Comparison of ENCODE assay signal across 8 mouse cellular contexts in the genomic region with DNA sequence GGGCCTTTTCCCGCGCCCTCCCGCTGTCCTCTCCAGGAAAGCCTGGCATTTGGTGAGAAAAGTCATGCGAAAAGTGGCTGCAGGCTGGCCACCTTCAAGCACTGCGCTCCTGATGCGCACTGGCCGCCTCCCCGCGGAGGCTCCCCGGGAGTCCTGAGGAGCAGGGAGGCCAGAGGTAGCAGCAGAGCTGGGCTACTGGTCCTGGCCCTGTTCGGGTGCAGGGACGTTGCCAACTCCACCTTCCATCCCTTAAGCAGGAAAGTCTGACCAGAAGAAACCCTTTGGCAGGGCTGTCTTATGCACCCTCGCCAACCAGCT. TPM values are rescaled to one million over a fixed set of nuclear protein-coding genes. Genes with fewer than 3 reads are reported as not detected.
DNase-seq lines count a peak whose midpoint lies in the region; ATAC-seq lines count a peak whose summit lies in the region.

No protein-coding gene starts in this region.

- DNase-seq in embryo, embryonic 10 days (ENCODE audit: low spot score), result peak; percentile 9
- no peak for DNase-seq in embryo, embryonic 9.5 days (ENCODE audit: extremely low spot score)
- DNase-seq in lung, adult 18-20 months, result no peak
- peak; percentile 31 for DNase-seq in midbrain, embryonic 14.5 days
- DNase-seq in c-Kit-positive CD71-positive TER-119-positive erythroid progenitor cells, embryonic 14.5 days (ENCODE audit: low spot score), result no peak
- DNase-seq in MN1 (ENCODE audit: low spot score), result no peak

- H3K27me3 ChIP-seq in lung, embryonic 16.5 days (ENCODE audit: control insufficient read depth, insufficient read depth, low read depth, low read length), result peaks cover 14% of the 10 kb centered on the region
- peaks cover 40% of the 10 kb centered on the region for H3K27me3 ChIP-seq in hindbrain, embryonic 12.5 days
- H3K27me3 ChIP-seq in midbrain, embryonic 14.5 days (ENCODE audit: control insufficient read depth, insufficient read depth, low read length), result peaks cover 9% of the 10 kb centered on the region

- H3K9ac ChIP-seq in lung, embryonic 16.5 days (ENCODE audit: low read length), result peak overlapping the region; percentile 61
- peak overlapping the region; percentile 61 for H3K9ac ChIP-seq in hindbrain, embryonic 12.5 days
- peak overlapping the region; percentile 60; the same call in 1 of the 2 replicates for H3K9ac ChIP-seq in midbrain, embryonic 14.5 days (replicated peaks; ENCODE audit: low read length)

- 4% methylated on average over 13 of the region's 13 CpGs for WGBS in lung, embryonic 16.5 days
- WGBS in hindbrain, embryonic 12.5 days, result 5% methylated on average over 13 of the region's 13 CpGs
- 6% methylated on average over 13 of the region's 13 CpGs for WGBS in midbrain, embryonic 14.5 days

- no peaks in the 10 kb centered on the region for H3K9me3 ChIP-seq in lung, embryonic 16.5 days (ENCODE audit: control insufficient read depth, low read length)
- no peaks in the 10 kb centered on the region for H3K9me3 ChIP-seq in hindbrain, embryonic 12.5 days (replicated peaks)
- no peaks in the 10 kb centered on the region for H3K9me3 ChIP-seq in midbrain, embryonic 14.5 days (ENCODE audit: control insufficient read depth, low read length)

- H3K27ac ChIP-seq in lung, embryonic 16.5 days (ENCODE audit: low read length), result no peak overlapping the region
- no peak overlapping the region for H3K27ac ChIP-seq in hindbrain, embryonic 12.5 days
- 0 out of 2 replicates have a peak overlapping the region, but pooled peaks have one; percentile 8 for H3K27ac ChIP-seq in midbrain, embryonic 14.5 days (replicated peaks; ENCODE audit: low read depth, low read length)

- H3K4me2 ChIP-seq in lung, embryonic 16.5 days (ENCODE audit: low read depth, low read length), result peak overlapping the region; percentile 82
- H3K4me2 ChIP-seq in hindbrain, embryonic 12.5 days (replicated peaks), result peak overlapping the region; percentile 79
- H3K4me2 ChIP-seq in midbrain, embryonic 14.5 days (ENCODE audit: low read length), result peak overlapping the region; percentile 87

- H3K36me3 ChIP-seq in lung, embryonic 16.5 days (ENCODE audit: control insufficient read depth, insufficient read depth, low read length), result no peaks in the 10 kb centered on the region
- no peaks in the 10 kb centered on the region for H3K36me3 ChIP-seq in hindbrain, embryonic 12.5 days
- no peaks in the 10 kb centered on the region for H3K36me3 ChIP-seq in midbrain, embryonic 14.5 days (ENCODE audit: control insufficient read depth, insufficient read depth, low read length)

- H3K4me3 ChIP-seq in lung, embryonic 16.5 days (ENCODE audit: low read length), result peak overlapping the region; percentile 54
- peak overlapping the region; percentile 46 for H3K4me3 ChIP-seq in hindbrain, embryonic 12.5 days
- H3K4me3 ChIP-seq in midbrain, embryonic 14.5 days (replicated peaks; ENCODE audit: low read depth, low read length), result peak overlapping the region; percentile 50

- ATAC-seq in lung, embryonic 16.5 days (ENCODE audit: low read depth), result no peak
- ATAC-seq in hindbrain, embryonic 12.5 days (ENCODE audit: low FRiP score), result no peak
- no peak for ATAC-seq in midbrain, embryonic 14.5 days (ENCODE audit: low FRiP score, low TSS enrichment)

- H3K4me1 ChIP-seq in lung, embryonic 16.5 days (replicated peaks; ENCODE audit: control insufficient read depth, insufficient read depth, low read length), result peaks cover 6% of the 10 kb centered on the region
- H3K4me1 ChIP-seq in hindbrain, embryonic 12.5 days, result peaks cover 3% of the 10 kb centered on the region; the same call in 1 of the 2 replicates
- H3K4me1 ChIP-seq in midbrain, embryonic 14.5 days (ENCODE audit: control insufficient read depth, insufficient read depth, low read length), result peaks cover 8% of the 10 kb centered on the region; the same call in 1 of the 2 replicates

RNA-seq across cellular contexts. Expression of a gene that starts 0.7 kb away (rescaled TPM):
- 0.97 and 0.98 TPM in 2 replicates for polyA plus RNA-seq in lung, embryonic 16.5 days (2015; fragmentation: Nextera tagmentation; extraction: Ambion mirVana)
- 0.87 and 1.2 TPM in 2 replicates for polyA plus RNA-seq in hindbrain, embryonic 12.5 days (2016; fragmentation: Nextera tagmentation; extraction: Ambion mirVana)
- 2.1 and 2.2 TPM in 2 replicates for polyA plus RNA-seq in midbrain, embryonic 14.5 days (2014; fragmentation: Nextera tagmentation; extraction: Ambion mirVana)

RNA-seq across cellular contexts. Expression of a gene that starts 53.4 kb away (rescaled TPM):
- 29.2 and 30.3 TPM in 2 replicates for polyA plus RNA-seq in lung, embryonic 16.5 days (2015; fragmentation: Nextera tagmentation; extraction: Ambion mirVana)
- 28.3 and 32.6 TPM in 2 replicates for polyA plus RNA-seq in hindbrain, embryonic 12.5 days (2016; fragmentation: Nextera tagmentation; extraction: Ambion mirVana)
- polyA plus RNA-seq in midbrain, embryonic 14.5 days (2014; fragmentation: Nextera tagmentation; extraction: Ambion mirVana), result 36.3 and 41.4 TPM in 2 replicates

Comparison
In these comparisons a context has a peak if more than half of its experiments do, and no peak if none do; other contexts are left out.
1. DNase-seq: peak in embryo, embryonic 10 days (single experiment) and midbrain, embryonic 14.5 days (single experiment); none in embryo, embryonic 9.5 days (single experiment), lung, adult 18-20 months (0 of 2), c-Kit-positive CD71-positive TER-119-positive erythroid progenitor cells, embryonic 14.5 days (single experiment) and MN1 (single experiment).
2. Peak in every context shown above with its lines, with median percentiles within 50 percentile points of each other: H3K4me2 ChIP-seq, H3K4me3 ChIP-seq and H3K9ac ChIP-seq.